Mouse (Mus musculus): ENCODE measurements around the gene Fto.

Gene Fto

GRCm38 (mm10) chr8:91524056-91524864, 210.9 kb downstream of the Fto start:
- no peak for DNase-seq (ENCODE audit: low spot score in 2 of 2)

- DNase-seq (ENCODE audit: low spot score in 2 of 2) = no peak
Observed at GRCm38 (mm10) chr8:91524865-91525250, 211.5 kb downstream of the Fto start.

- DNase-seq (ENCODE audit: low spot score in 2 of 2) = no peak
Observed at GRCm38 (mm10) chr8:91525342-91525817, 212.1 kb downstream of the Fto start.

GRCm38 (mm10) chr8:91528967-91529366, 215.6 kb downstream of the Fto start:
- no peak for DNase-seq (ENCODE audit: low spot score in 2 of 2)

GRCm38 (mm10) chr8:91529699-91530098, 216.4 kb downstream of the Fto start:
- no peak for DNase-seq (ENCODE audit: low spot score in 2 of 2)

GRCm38 (mm10) chr8:91530656-91531055, 217.3 kb downstream of the Fto start:
- DNase-seq (ENCODE audit: low spot score in 2 of 2) = no peak

DNA sequence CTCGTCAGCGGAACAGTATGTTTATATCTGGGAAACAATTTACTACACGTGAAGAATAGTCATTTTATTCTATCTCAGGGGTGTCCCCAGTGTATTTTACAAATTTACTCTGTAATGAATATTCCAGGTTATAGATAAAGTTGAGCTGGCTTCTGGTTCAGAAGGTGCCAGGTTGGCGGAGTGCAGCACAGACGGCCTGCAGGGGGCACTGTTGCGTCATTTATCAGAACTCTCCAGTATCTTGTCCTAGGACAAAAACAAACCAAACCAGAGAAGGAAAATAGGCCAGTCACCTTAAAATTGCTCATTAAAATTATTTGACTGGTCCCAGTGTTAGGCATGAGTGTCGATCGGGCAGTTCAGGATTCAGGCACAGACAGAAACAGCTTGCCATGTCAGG, 218.6 kb downstream of the Fto start:
- DNase-seq (ENCODE audit: low spot score in 2 of 2) = peak; percentile 11 to 75

- no peak for DNase-seq (ENCODE audit: low spot score in 2 of 2)
Observed at GRCm38 (mm10) chr8:91532671-91533436, 219.5 kb downstream of the Fto start.

- DNase-seq (ENCODE audit: low spot score in 2 of 2) = no peak
Observed at GRCm38 (mm10) chr8:91534752-91535151, 221.4 kb downstream of the Fto start.

DNA sequence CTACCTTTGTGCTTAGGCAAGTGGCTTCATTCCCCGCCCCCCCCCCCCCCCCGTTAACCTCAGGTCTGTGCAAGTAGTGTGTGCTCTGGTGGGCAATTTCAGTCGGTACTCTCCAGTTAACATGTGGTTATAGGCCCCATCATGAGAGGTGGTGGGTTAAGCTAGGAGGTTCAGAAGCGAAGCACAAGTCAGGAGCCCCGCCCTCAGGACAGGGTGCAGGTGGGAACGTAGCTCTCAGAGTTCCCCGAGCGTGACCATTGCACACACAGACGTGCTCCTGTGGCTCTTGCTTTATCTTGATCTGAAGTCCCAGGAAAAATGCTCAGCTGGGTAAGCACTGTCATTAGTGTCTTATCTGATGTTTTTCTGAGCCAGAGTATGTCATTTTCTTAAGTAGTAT, 224.8 kb downstream of the Fto start:
- no peak for DNase-seq (ENCODE audit: low spot score in 2 of 2)

- DNase-seq (ENCODE audit: low spot score in 2 of 2) = no peak
Observed at GRCm38 (mm10) chr8:91538892-91539291, 225.6 kb downstream of the Fto start.

DNA sequence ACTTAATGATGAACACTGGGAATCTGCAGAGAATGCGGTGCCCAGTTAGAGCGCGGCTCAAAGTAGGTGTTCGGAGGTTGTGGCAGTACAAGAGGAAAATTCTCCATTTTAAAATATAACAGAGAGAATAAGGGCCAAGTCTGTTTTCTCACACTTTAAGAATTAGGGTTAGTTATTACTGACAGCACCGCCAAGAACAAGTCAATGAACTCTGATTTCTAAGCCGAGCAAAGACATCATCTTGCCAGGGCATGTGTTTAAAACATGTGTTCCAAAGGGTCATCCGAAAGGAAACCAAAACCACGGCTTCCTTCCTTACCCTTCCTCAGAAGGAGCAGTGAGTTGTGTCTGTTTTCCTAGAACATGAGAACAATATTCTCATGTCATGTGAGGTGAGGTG, 226.3 kb downstream of the Fto start:
- DNase-seq (ENCODE audit: low spot score in 2 of 2) = no peak

DNA sequence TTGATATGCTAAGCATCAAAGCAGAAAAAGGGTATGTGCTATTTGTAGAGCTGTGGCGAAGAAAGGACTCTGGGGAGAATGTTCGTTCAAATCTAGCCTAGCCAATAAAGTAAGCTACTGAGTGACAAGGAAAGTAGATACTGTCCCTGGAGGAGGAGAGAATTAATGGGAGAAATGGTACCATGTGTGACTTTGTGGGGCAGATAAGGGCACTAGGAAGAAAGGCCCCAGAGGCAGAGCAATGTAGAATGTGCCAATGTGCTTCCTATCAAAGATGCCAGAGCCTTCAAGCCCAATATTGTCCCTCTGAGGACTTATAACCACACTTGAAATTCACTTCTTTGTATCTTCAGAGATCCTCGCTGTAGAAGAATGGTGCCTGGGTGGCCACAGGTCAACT, 227.9 kb downstream of the Fto start:
- DNase-seq (ENCODE audit: low spot score in 2 of 2) = no peak

- no peak for DNase-seq (ENCODE audit: low spot score in 2 of 2)
Observed at GRCm38 (mm10) chr8:91545561-91545960, 232.2 kb downstream of the Fto start.

DNA sequence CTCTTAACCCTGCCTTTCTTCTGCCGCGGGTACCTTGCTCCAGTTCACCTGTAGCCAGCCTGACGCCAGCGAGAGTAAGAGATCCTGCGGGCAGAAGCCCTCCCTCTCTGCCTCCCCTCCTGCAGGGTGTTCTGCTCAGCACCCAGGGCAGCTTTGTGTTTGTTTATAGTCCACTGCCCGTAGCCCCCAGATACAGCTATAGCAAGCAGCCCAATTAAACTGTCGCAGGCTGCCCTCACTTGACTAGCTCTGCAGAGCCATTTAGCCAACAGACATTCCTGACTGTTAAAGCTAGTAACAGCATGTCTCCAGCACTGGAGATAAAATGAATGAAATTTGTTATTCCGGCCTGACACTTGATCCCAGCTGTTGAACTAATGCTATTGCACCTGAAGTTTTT, 233.3 kb downstream of the Fto start:
- no peak for DNase-seq (ENCODE audit: low spot score in 2 of 2)

GRCm38 (mm10) chr8:91550131-91550530, 236.8 kb downstream of the Fto start:
- no peak for DNase-seq (ENCODE audit: low spot score in 2 of 2)

GRCm38 (mm10) chr8:91551166-91551765, 237.9 kb downstream of the Fto start:
- no peak for DNase-seq (ENCODE audit: low spot score in 2 of 2)

DNA sequence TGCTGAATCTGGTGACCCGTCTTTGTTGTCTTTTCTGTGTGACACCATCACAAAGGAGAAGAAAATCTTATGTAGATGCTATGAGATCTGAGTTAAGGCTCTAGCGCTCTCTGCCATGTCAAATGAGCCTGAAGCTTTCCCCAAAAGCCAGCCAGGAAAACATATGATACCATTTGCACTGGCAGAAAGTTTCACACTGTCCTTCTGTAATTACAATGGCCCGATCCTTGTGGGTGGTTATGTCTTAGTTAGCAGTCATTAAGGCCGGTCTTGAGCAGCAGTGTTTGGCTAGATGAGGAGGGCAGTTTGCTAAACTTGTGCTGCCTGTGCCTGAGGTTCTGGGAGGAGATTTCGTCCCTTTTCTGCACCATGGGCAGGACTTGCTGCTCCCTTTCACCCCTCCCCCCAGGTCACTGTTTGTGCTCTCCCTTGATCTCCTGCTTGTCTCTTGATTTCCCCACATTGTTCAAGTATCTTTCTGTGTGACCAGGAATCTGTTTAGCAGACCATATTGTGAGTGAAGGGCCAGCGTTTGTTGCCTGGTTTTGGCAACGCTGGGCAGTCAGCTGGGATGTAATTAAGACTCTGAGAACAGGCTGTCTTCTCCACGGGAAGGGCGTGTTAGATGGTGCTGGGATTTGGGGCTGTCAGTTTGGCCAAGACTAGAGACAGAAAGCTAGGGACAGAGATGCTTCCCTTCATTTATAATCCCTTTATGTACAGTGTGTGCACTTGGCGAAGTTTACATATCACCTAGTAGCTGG, 238.6 kb downstream of the Fto start:
- no peak for DNase-seq (ENCODE audit: low spot score in 2 of 2)

GRCm38 (mm10) chr8:91552635-91553034, 239.3 kb downstream of the Fto start:
- no peak for DNase-seq (ENCODE audit: low spot score in 2 of 2)

DNA sequence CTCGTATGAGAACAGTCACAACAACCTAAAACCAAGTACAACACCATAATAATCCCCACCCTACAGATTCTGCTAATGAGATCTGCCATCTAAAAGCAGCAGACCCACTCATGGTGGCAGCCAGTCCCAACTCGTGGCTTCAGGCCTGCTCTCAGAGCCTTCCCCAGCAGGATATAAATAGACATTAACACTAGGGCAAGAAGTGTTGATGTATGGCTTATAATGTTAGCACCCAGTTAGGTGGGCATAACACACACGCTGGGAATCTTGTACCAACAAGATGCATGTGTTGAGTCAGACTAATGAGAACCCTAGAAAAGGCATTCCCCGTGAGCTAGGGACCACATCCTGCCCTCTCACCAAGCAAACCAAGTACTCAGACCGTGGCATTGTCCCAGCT, 240.1 kb downstream of the Fto start:
- no peak for DNase-seq (ENCODE audit: low spot score in 2 of 2)

DNA sequence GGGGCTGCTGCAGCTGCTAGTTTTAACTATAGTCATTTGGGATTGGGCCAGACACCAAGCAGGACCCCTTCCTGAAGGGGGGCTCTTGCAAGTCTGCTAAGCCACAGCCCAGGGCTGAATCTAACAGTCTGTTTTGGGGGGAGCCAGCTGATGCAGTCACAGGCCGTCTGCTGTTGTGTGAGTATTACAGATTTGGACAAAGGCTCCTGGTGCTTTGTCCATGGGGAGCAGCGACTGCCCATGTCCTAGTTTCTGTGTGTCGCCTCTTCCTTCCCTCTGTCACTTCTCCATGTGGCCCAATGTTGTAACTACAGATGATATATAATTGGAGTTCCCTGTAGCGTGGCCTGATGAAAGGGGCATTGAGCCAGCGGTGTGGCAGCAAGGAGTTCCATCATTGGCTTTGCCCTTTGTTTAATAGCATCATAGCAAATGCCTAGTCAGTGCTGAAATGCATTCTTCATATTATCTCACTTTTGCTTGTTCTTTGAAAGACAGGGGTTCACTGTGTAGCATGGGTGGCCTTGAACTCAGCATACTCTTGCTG, 243.8 kb downstream of the Fto start:
- DNase-seq (ENCODE audit: low spot score in 2 of 2) = no peak

GRCm38 (mm10) chr8:91558408-91558807, 245.1 kb downstream of the Fto start:
- DNase-seq (ENCODE audit: low spot score in 2 of 2) = no peak

All from thymus, postnatal 10 days (tissue).